Mouse (Mus musculus) lung, postnatal 10 days (tissue): ENCODE measurements at regions not wholly inside any gene's neighbourhood (a gene's known extent, or its start where the extent isn't known, plus 50 kb on each side); places are given as distances from the start of the nearest gene placed in this dataset.

Experiments
- DNase-seq: peaks from one replicate; pipeline ENCODE4 v3.0.0; 2021

- no peak for DNase-seq
Observed at GRCm38 (mm10) chr10:66865010-66865582, 230.8 kb upstream of the Jmjd1c start.

- no peak for DNase-seq
Observed at GRCm38 (mm10) chr10:66871133-66871664, 224.7 kb upstream of the Jmjd1c start.

GRCm38 (mm10) chr10:66871673-66872072, 224.3 kb upstream of the Jmjd1c start:
- no peak for DNase-seq

GRCm38 (mm10) chr10:66873468-66873867, 222.5 kb upstream of the Jmjd1c start:
- peak; percentile 75 for DNase-seq

GRCm38 (mm10) chr10:66879071-66879470, 216.9 kb upstream of the Jmjd1c start:
- DNase-seq, result peak; percentile 12

- DNase-seq, result no peak
Observed at GRCm38 (mm10) chr10:66882825-66883224, 213.1 kb upstream of the Jmjd1c start.

GRCm38 (mm10) chr10:66885575-66885974, 210.3 kb upstream of the Jmjd1c start:
- no peak for DNase-seq

- DNase-seq, result peak; percentile 52
Observed at GRCm38 (mm10) chr10:66889786-66890555, 206.0 kb upstream of the Jmjd1c start.

GRCm38 (mm10) chr10:66891811-66892210, 204.1 kb upstream of the Jmjd1c start:
- no peak for DNase-seq

- DNase-seq, result no peak
Observed at GRCm38 (mm10) chr10:66893836-66894235, 202.1 kb upstream of the Jmjd1c start.

- DNase-seq, result no peak
Observed at GRCm38 (mm10) chr10:66896698-66897622, 199.0 kb upstream of the Jmjd1c start.

- no peak for DNase-seq
Observed at GRCm38 (mm10) chr10:66899724-66900123, 196.2 kb upstream of the Jmjd1c start.

GRCm38 (mm10) chr10:66900781-66901180, 195.1 kb upstream of the Jmjd1c start:
- DNase-seq, result no peak

- no peak for DNase-seq
Observed at GRCm38 (mm10) chr10:66901873-66902272, 194.1 kb upstream of the Jmjd1c start.

- DNase-seq, result no peak
Observed at GRCm38 (mm10) chr10:66904552-66905367, 191.2 kb upstream of the Jmjd1c start.

GRCm38 (mm10) chr10:66907842-66908241, 188.1 kb upstream of the Jmjd1c start:
- no peak for DNase-seq

GRCm38 (mm10) chr10:66909204-66909889, 186.6 kb upstream of the Jmjd1c start:
- DNase-seq, result peak; percentile 77

GRCm38 (mm10) chr10:66909905-66910681, 185.8 kb upstream of the Jmjd1c start:
- DNase-seq, result no peak

GRCm38 (mm10) chr10:66911261-66911911, 184.5 kb upstream of the Jmjd1c start:
- DNase-seq, result peak; percentile 85

- DNase-seq, result no peak
Observed at GRCm38 (mm10) chr10:66912440-66912839, 183.5 kb upstream of the Jmjd1c start.
